Mouse (Mus musculus) midbrain, embryonic 14.5 days (tissue): ENCODE measurements around the gene Dnttip1. TPM values are rescaled to one million over a fixed set of nuclear protein-coding genes. Genes with fewer than 3 reads are reported as not detected.

Experiments used
- ATAC-seq: fragments of 200-750 bp; cut with Nextera tagmentation; 2 replicates; pipeline ENCODE4 v1.8.0; 2017; ENCODE audit warnings: moderate number of reproducible peaks, moderate library complexity; ENCODE audit not compliant: low FRiP score, low TSS enrichment
- DNase-seq: peaks from one replicate; pipeline ENCODE4 v3.0.0-alpha.2; 2015
- H3K27ac ChIP-seq: fragments of 300-500 bp; sonication (generic); replicated peaks from 2 replicates; pipeline ENCODE4 v1.5.1; 2014; ENCODE audit warnings: mild to moderate bottlenecking, low read depth, low read length, moderate library complexity
- H3K27me3 ChIP-seq: fragments of 300-500 bp; sonication (generic); 2 replicates; pipeline ENCODE4 v1.6.1; 2014; ENCODE audit warnings: low read length, control low read depth, mixed read lengths; ENCODE audit not compliant: control insufficient read depth, insufficient read depth
- H3K36me3 ChIP-seq: fragments of 300-500 bp; sonication (generic); 2 replicates; pipeline ENCODE4 v1.6.1; 2014; ENCODE audit warnings: low read length, control low read depth; ENCODE audit not compliant: control insufficient read depth, insufficient read depth
- H3K4me1 ChIP-seq: fragments of 300-500 bp; sonication (generic); 2 replicates; pipeline ENCODE4 v1.6.1; 2014; ENCODE audit warnings: mild to moderate bottlenecking, antibody characterized with exemption, low read length, control low read depth; ENCODE audit not compliant: control insufficient read depth, insufficient read depth
- H3K4me2 ChIP-seq: fragments of 300-500 bp; sonication (generic); 2 replicates; pipeline ENCODE4 v1.6.1; 2014; ENCODE audit warnings: mild to moderate bottlenecking, low read length, moderate library complexity
- H3K4me3 ChIP-seq: fragments of 300-500 bp; sonication (generic); replicated peaks from 2 replicates; pipeline ENCODE4 v1.5.1; 2014; ENCODE audit warnings: low read depth, low read length
- H3K9ac ChIP-seq: fragments of 300-500 bp; sonication (generic); replicated peaks from 2 replicates; pipeline ENCODE4 v1.6.1; 2014; ENCODE audit warnings: mild to moderate bottlenecking, low read length, moderate library complexity
- H3K9me3 ChIP-seq: fragments of 300-500 bp; sonication (generic); 2 replicates; pipeline ENCODE4 v1.6.1; 2016; ENCODE audit warnings: low read length, control low read depth, mixed read lengths; ENCODE audit not compliant: control insufficient read depth
- WGBS: fragments of 180-500 bp; shearing (Covaris S2); extraction: QIAGEN DNeasy Blood & Tissue Kit; methylation state at CpG from one replicate; pipeline ENCODE4 v1.1.7; 2014; 5-methylcytosine and 5-hydroxymethylcytosine counted together
- polyA plus RNA-seq: library from polyadenylated mRNA; unstranded; fragments of >200 nt; fragmentation: Nextera tagmentation; extraction: Ambion mirVana; gene quantifications from 2 replicates; pipeline ENCODE4 v1.2.1, GENCODE M21; 2014

Gene Dnttip1
- polyA plus RNA-seq, 1 experiment from 2014 or later, result 55.0 TPM

DNA sequence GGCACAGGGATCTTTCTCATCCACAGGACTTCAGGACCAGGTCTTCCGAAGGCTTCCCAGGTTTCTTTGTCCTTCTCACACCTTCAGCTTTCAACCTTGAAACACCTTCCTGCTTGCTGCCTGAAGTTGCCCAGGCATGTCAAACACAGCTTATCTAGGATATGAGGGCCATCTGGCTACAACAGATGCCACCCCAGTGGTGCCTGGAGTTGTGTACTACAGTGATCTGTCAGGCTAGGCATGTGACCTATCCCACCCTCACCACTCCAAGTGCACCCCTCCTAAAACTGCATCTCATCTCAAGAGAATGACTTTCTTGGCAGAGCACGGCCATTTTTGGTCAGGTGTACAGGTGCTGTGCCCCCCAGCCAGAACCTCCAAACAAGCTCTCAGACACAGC is 15.7 kb downstream of the Dnttip1 start:
- no peak overlapping the region for H3K9ac ChIP-seq
- H3K4me3 ChIP-seq, result no peak overlapping the region
- peaks cover 88% of the 10 kb centered on the region for H3K36me3 ChIP-seq
- H3K27me3 ChIP-seq, result no peaks in the 10 kb centered on the region
- no peaks in the 10 kb centered on the region for H3K9me3 ChIP-seq
- no peak overlapping the region for H3K4me2 ChIP-seq
- H3K27ac ChIP-seq, result no peak overlapping the region
- H3K4me1 ChIP-seq, result no peaks in the 10 kb centered on the region
- ATAC-seq (no peak), DNase-seq (no peak)
- 97% methylated on average over 2 of the region's 2 CpGs for WGBS

DNA sequence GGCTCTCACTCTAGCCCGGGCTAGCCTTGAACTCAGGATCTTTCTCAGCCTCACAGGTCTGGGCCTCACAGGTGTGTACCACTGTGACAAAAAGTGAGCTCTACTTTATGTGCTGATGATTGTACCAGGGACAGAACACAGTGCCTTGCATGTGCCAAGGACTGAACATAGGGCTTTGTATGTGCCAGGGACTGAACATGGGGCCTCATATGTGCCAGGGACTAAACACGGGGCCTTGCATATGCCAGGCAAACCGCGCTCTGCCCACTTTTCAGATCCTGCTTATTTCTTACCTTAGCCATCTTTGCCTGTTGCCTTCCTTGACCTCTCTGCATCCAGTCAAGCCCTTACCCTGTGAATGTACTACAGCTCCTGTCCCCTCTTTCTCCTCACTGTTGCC is 16.2 kb downstream of the Dnttip1 start:
- H3K4me3 ChIP-seq, result no peak overlapping the region
- WGBS, result 98% methylated on average over 4 of the region's 4 CpGs
- no peak overlapping the region for H3K9ac ChIP-seq
- no peaks in the 10 kb centered on the region for H3K27me3 ChIP-seq
- ATAC-seq (no peak), DNase-seq (no peak)
- no peak overlapping the region for H3K4me2 ChIP-seq
- no peaks in the 10 kb centered on the region for H3K4me1 ChIP-seq
- H3K27ac ChIP-seq, result no peak overlapping the region
- H3K9me3 ChIP-seq, result no peaks in the 10 kb centered on the region
- H3K36me3 ChIP-seq, result peaks cover 85% of the 10 kb centered on the region

DNA sequence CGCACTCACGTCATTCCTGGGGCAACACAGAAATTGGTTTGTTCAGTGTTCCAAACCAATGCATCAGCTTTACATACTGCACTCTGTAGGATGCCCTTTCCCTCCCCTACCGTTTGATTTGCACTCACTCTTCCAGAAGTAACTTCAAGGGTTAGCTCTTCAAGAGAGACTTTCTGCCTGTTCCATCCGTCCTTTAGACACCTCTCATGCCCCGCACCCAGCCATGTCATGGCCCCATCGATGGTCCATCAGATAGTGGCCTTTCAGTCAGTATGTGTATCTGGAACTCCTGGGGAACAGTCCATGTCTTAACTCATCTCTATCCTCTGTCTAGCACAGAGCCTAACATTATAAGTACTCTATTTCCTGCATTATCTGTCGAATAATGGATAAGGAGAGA is 16.8 kb downstream of the Dnttip1 start:
- no peak overlapping the region for H3K27ac ChIP-seq
- ATAC-seq (no peak), DNase-seq (no peak)
- no peaks in the 10 kb centered on the region for H3K9me3 ChIP-seq
- no peaks in the 10 kb centered on the region for H3K27me3 ChIP-seq
- WGBS, result 89% methylated on average over 7 of the region's 7 CpGs
- H3K36me3 ChIP-seq, result peaks cover 85% of the 10 kb centered on the region
- no peaks in the 10 kb centered on the region for H3K4me1 ChIP-seq
- no peak overlapping the region for H3K9ac ChIP-seq
- H3K4me3 ChIP-seq, result no peak overlapping the region
- H3K4me2 ChIP-seq, result no peak overlapping the region

DNA sequence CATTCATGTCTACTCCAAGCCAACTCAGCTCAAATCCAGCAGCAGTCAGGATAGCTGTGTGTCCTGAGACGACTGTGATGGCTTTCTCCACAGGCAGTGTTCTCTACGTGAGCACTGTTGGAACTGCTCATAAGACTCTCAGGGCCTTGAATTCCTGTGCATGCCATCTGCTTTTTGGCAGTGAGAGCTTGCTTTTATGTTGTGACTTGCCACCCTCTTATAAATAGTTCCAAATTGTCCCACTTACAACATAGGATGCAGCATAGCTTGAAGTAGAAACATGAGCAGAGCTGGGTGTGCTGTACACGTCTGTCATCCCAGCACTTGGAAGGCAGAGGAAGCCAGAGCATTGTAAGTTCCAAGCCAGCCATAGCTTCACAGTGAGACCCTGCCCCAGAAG is 20.1 kb downstream of the Dnttip1 start:
- 78% methylated on average over 3 of the region's 3 CpGs for WGBS
- peaks cover 65% of the 10 kb centered on the region for H3K36me3 ChIP-seq
- ATAC-seq, result no peak

DNA sequence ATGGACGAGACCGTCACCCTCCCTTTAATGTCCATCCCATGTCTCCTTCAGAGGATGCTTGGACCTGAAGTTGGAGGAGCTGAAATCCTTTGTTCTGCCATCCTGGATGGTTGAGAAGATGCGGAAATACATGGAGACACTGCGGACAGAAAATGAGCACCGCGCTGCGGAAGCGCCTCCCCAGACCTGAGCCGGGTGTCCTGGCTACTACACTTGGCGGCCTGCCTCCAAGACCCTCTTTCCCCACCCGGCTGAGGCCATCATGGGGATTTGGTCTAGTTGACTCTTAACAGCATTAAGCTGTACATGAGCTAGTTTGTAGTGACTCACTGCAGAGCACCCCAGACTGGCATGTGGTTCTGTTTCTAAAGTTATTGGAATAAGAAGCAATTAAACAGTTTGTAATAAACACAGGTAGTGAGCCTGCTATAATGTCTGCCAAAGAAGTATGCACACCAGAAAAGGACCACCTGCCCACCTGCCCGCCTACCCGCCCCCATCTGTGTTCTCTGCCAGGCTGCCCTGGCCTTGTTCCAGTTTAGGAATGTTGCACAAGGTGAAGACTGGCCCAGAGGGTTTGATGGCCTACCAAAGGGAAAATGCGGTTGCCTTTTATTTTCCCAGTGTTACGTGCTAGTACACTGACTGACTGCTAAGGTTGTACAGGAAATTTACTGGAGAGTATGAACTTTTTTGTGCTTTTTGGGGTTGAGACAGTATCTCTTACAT is 22.2 kb downstream of the Dnttip1 start:
- peaks cover 5% of the 10 kb centered on the region for H3K4me1 ChIP-seq
- H3K27ac ChIP-seq, result no peak overlapping the region
- ATAC-seq (no peak), DNase-seq (no peak)
- H3K4me2 ChIP-seq, result no peak overlapping the region
- 96% methylated on average over 15 of the region's 15 CpGs for WGBS
- H3K9me3 ChIP-seq, result no peaks in the 10 kb centered on the region
- H3K9ac ChIP-seq, result no peak overlapping the region
- H3K27me3 ChIP-seq, result no peaks in the 10 kb centered on the region
- H3K36me3 ChIP-seq, result peaks cover 43% of the 10 kb centered on the region
- H3K4me3 ChIP-seq, result no peak overlapping the region

More for the DNA sequence above, 20.1 kb downstream of the Dnttip1 start:
- Histone ChIP-seq H3K4me1 (peaks cover 5% of the 10 kb centered on the region), H3K9ac (no peak overlapping the region), H3K4me3 (no peak overlapping the region), H3K4me2 (no peak overlapping the region), H3K9me3 (no peaks in the 10 kb centered on the region), H3K27ac (no peak overlapping the region), H3K27me3 (no peaks in the 10 kb centered on the region)
- no peak for DNase-seq

DNA sequence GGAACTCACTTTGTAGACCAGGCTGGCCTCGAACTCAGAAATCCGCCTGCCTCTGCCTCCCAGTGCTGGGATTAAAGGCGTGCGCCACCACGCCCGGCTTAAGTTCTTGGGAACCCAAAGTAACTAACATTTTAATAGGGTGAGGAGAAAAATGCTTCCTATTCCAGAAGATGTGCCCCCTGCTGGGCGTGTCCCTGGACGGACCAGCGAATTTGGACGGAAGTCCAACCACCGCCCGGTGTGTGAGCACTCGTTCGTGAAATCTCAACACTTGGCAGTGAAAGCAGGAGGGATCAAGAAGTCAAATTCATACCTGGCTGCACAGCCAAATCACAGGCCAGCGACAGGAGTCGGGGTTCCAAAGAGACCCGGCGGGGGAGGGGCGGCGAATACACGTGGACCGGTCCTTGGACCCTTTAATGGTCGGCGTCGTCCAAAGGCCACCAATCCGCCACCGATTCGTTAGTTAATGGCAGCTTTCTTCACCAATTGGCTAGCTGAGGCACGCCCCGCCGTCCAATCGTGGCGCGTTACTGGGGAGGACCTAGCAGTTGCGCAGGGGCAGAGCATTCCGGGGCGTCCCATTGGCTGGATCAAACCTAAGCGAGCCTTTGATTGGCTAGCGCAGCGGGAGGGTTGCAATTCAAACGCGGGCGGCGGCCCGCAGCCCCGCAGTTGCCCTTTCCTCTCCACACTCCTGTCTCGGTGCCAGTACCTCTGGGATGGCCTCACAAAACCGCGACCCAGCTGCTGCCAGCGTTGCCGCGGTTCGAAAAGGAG is 23.7 kb downstream of the Dnttip1 start, which contains the start of gene Ube2c:
Gene Ube2c (plus strand): TSS at position 641 of the 780 bp plus-strand sequence.
- Histone ChIP-seq H3K27ac (no peak within 1 kb of the TSS), H3K4me1 (peaks cover 5% of the 10 kb centered on the region), H3K9ac (peak within 1 kb of the TSS; percentile 54)

DNA sequence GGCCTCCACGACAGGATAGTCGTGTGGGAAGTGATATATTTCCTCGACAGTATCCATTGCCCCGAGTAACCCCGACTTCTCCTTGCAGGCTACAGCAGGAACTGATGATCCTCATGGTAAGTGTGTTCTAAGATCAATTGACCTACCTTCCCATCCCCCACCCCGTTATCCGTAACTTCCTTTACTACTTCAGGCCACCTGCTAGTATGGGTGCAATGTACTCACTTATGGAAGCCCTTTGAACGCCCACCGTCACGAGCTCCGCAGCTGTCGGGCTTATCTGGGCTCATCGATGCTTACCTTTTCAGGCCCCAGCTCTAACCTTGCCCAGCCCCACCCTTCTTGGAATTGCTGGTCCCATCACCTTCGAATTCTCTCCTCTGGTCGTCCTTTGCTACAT is 24.5 kb downstream of the Dnttip1 start:
- Histone ChIP-seq H3K36me3 (peaks cover 28% of the 10 kb centered on the region), H3K9me3 (no peaks in the 10 kb centered on the region), H3K27ac (no peak overlapping the region), H3K4me3 (peak overlapping the region; percentile 68), H3K4me1 (peaks cover 5% of the 10 kb centered on the region), H3K4me2 (peak overlapping the region; percentile 98), H3K27me3 (no peaks in the 10 kb centered on the region), H3K9ac (peak overlapping the region; percentile 54)
- ATAC-seq, result no peak
- DNase-seq, result no peak
- WGBS, result 4% methylated on average over 15 of the region's 15 CpGs

More for the DNA sequence above, 23.7 kb downstream of the Dnttip1 start, which contains the start of gene Ube2c:
- DNase-seq (peak; percentile 99), ATAC-seq (peak; percentile 99)
- no peaks in the 10 kb centered on the region for H3K9me3 ChIP-seq
- 2% methylated on average over 53 of the region's 53 CpGs for WGBS
- peak within 1 kb of the TSS; percentile 68 for H3K4me3 ChIP-seq
- peak within 1 kb of the TSS; percentile 98 for H3K4me2 ChIP-seq
- no peaks in the 10 kb centered on the region for H3K27me3 ChIP-seq
- H3K36me3 ChIP-seq, result peaks cover 35% of the 10 kb centered on the region

DNA sequence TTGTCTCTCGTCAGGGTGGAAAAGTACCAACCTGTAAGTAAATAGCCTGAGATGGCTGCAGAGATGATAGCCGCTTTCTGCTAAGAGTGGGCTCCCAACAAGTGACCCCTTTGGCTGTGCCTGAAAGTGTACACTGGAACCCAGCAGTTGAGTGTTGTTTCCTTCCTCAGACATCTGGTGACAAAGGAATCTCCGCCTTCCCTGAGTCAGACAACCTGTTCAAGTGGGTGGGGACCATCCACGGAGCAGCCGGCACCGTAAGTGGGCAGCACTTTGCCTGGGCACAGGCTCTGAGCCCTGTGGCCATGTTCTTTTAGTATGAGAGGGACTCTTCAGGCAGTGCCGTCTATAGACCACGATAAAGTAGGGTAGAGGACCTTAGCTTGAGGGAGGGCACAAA is 25.3 kb downstream of the Dnttip1 start:
- Histone ChIP-seq H3K27ac (no peak overlapping the region), H3K9ac (no peak overlapping the region), H3K27me3 (no peaks in the 10 kb centered on the region), H3K4me3 (peak overlapping the region; percentile 68; the same call in 1 of the 2 replicates), H3K9me3 (no peaks in the 10 kb centered on the region), H3K4me1 (peaks cover 5% of the 10 kb centered on the region), H3K4me2 (peak overlapping the region; percentile 98), H3K36me3 (peaks cover 20% of the 10 kb centered on the region)
- DNase-seq (no peak), ATAC-seq (no peak)
- WGBS, result 80% methylated on average over 8 of the region's 8 CpGs
